Mouse (Mus musculus) liver (tissue): ENCODE measurements around the gene Klrb1a.
A peak's percentile ranks its signal among the peaks of the same experiment; 100 is the strongest.
"Not testable (repeated sequence)": the region's sequence is repeated elsewhere in the genome, so short reads cannot be mapped to it uniquely, and the experiment has no call there.

Source experiments
- DNase-seq: peaks from one replicate; pipeline ENCODE4 v3.0.0-alpha.2; 2020; ENCODE audit warnings: mixed read lengths

The Klrb1a gene

GRCm38 (mm10) chr6:128623433-128623832, at the start of gene Klrb1a:
Gene Klrb1a, minus strand, starts transcription at chr6:128623533.
- not testable (repeated sequence) for DNase-seq

GRCm38 (mm10) chr6:128669936-128670335, 46.6 kb upstream of the Klrb1a start:
- DNase-seq: no peak

GRCm38 (mm10) chr6:128662206-128662605, 38.9 kb upstream of the Klrb1a start, which contains the start of gene Clec2h:
Gene Clec2h, plus strand, starts transcription at chr6:128662385.
- DNase-seq: no peak

GRCm38 (mm10) chr6:128661249-128661648, 37.9 kb upstream of the Klrb1a start:
- no peak for DNase-seq

- DNase-seq: no peak
These were observed 29.6 kb upstream of the Klrb1a start for GRCm38 (mm10) chr6:128652938-128653337.

- not testable (repeated sequence) for DNase-seq
These were observed 27.5 kb upstream of the Klrb1a start for GRCm38 (mm10) chr6:128650827-128651226.

GRCm38 (mm10) chr6:128650187-128650586, 26.9 kb upstream of the Klrb1a start:
- no peak for DNase-seq

- no peak for DNase-seq
These were observed 26.3 kb upstream of the Klrb1a start for GRCm38 (mm10) chr6:128649681-128650080.

- not testable (repeated sequence) for DNase-seq
These were observed 22.4 kb upstream of the Klrb1a start for GRCm38 (mm10) chr6:128645708-128646107.

GRCm38 (mm10) chr6:128644694-128645093, 21.4 kb upstream of the Klrb1a start:
- DNase-seq: not testable (repeated sequence)

- DNase-seq: no peak
These were observed 20.7 kb upstream of the Klrb1a start for GRCm38 (mm10) chr6:128643999-128644398.

- DNase-seq: no peak
These were observed 17.9 kb upstream of the Klrb1a start for GRCm38 (mm10) chr6:128641116-128641716.

GRCm38 (mm10) chr6:128640673-128641072, 17.3 kb upstream of the Klrb1a start:
- no peak for DNase-seq

- not testable (repeated sequence) for DNase-seq
These were observed 7.9 kb upstream of the Klrb1a start for GRCm38 (mm10) chr6:128630912-128631905.

GRCm38 (mm10) chr6:128629771-128630739, 6.7 kb upstream of the Klrb1a start:
- peak; percentile 36 for DNase-seq

- not testable (repeated sequence) for DNase-seq
These were observed 1.9 kb upstream of the Klrb1a start for GRCm38 (mm10) chr6:128625246-128625645.

- no peak for DNase-seq
These were observed 1.1 kb upstream of the Klrb1a start for GRCm38 (mm10) chr6:128624425-128624824.

- no peak for DNase-seq
These were observed 600 bp downstream of the Klrb1a start for GRCm38 (mm10) chr6:128622733-128623132.

- DNase-seq: no peak
These were observed 17.0 kb downstream of the Klrb1a start for GRCm38 (mm10) chr6:128606350-128606749.

- DNase-seq: no peak
These were observed 18.8 kb downstream of the Klrb1a start for GRCm38 (mm10) chr6:128604512-128604911.

- no peak for DNase-seq
These were observed 20.7 kb downstream of the Klrb1a start for GRCm38 (mm10) chr6:128602463-128603201.

GRCm38 (mm10) chr6:128602026-128602425, 21.3 kb downstream of the Klrb1a start:
- DNase-seq: no peak
